Mouse (Mus musculus) ovary, adult 18-20 months (tissue): Measurements from ENCODE around the gene Efhc2.

Experiments used
- DNase-seq: peaks from one replicate; pipeline ENCODE4 v3.0.0; 2022; ENCODE audit warnings: low spot score, mixed read lengths

The Efhc2 gene

GRCm38 (mm10) chrX:17319126-17319583 lies at the start of gene Efhc2:
Gene Efhc2 (minus strand): TSS chrX:17319368.
- no peak for DNase-seq

- no peak for DNase-seq
These were observed 45.9 kb upstream of the Efhc2 start for GRCm38 (mm10) chrX:17365114-17365513.

GRCm38 (mm10) chrX:17300349-17300880 lies 18.8 kb downstream of the Efhc2 start:
- no peak for DNase-seq

- DNase-seq = no peak
These were observed 35.3 kb downstream of the Efhc2 start for GRCm38 (mm10) chrX:17283899-17284298.

- no peak for DNase-seq
These were observed 94.0 kb downstream of the Efhc2 start for GRCm38 (mm10) chrX:17225141-17225540.

- no peak for DNase-seq
These were observed 101.7 kb downstream of the Efhc2 start for GRCm38 (mm10) chrX:17217451-17217850.

GRCm38 (mm10) chrX:17213515-17213914 lies 105.7 kb downstream of the Efhc2 start:
- DNase-seq = no peak

- no peak for DNase-seq
These were observed 143.4 kb downstream of the Efhc2 start for GRCm38 (mm10) chrX:17175748-17176147.

- DNase-seq = no peak
These were observed 153.5 kb downstream of the Efhc2 start for GRCm38 (mm10) chrX:17165638-17166037.
